8 mouse cellular contexts compared by ENCODE assay signal in the genomic region with DNA sequence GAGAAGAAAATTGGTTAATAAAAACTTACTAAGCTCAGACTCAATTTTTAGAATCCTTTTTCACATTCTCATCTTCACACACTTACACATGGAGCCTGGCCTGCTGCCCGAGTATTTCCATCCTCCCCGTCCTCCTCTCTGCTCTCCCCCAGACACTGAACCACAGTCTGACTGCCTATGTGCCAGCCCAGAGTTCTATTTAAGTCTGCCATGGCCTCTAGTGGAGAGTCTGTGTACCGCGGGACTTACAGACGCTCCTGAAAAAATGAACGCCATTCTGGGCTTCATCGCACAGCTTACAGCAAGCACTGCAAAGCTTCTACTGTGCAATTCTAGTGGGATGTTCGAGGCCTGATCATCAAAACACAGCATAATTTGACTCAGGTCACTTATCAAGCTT. TPM values are rescaled to one million over a fixed set of nuclear protein-coding genes. Genes with fewer than 3 reads are reported as not detected.
A peak's percentile ranks its signal among the peaks of the same experiment; 100 is the strongest.
DNase-seq lines count a peak whose midpoint lies in the region; ATAC-seq and TF ChIP-seq lines count a peak whose summit lies in the region.
"Had no signal": no experiment of that assay in that cellular context is flagged by ENCODE, and none has a peak within 500 bp of the region (broad histone marks: within the 10 kb centered on the region; RNA-seq: fewer than 3 reads in every experiment).

No protein-coding gene starts in this region.

- H3K9me3 ChIP-seq in kidney, embryonic 14.5 days (ENCODE audit: control insufficient read depth, low read length), result no peaks in the 10 kb centered on the region
- no peaks in the 10 kb centered on the region for H3K9me3 ChIP-seq in embryonic facial prominence, embryonic 11.5 days (replicated peaks; ENCODE audit: control insufficient read depth, low read length)
- no peaks in the 10 kb centered on the region for H3K9me3 ChIP-seq in midbrain, postnatal 0 days (ENCODE audit: low read length)
- H3K9me3 ChIP-seq: neural tube, embryonic 12.5 days had no signal

- no peak overlapping the region for H3K4me3 ChIP-seq in kidney, embryonic 14.5 days (ENCODE audit: low read length)
- no peak overlapping the region for H3K4me3 ChIP-seq in embryonic facial prominence, embryonic 11.5 days (ENCODE audit: low read depth, low read length)
- H3K4me3 ChIP-seq in midbrain, postnatal 0 days (ENCODE audit: low read depth, low read length), result no peak overlapping the region
- H3K4me3 ChIP-seq: neural tube, embryonic 12.5 days had no signal

- H3K9ac ChIP-seq in kidney, embryonic 14.5 days (ENCODE audit: low read depth, low read length), result no peak overlapping the region
- H3K9ac ChIP-seq in embryonic facial prominence, embryonic 11.5 days (replicated peaks; ENCODE audit: low read length), result no peak overlapping the region
- H3K9ac ChIP-seq in midbrain, postnatal 0 days (replicated peaks; ENCODE audit: low read length, poor library complexity, severe bottlenecking), result no peak overlapping the region
- H3K9ac ChIP-seq: neural tube, embryonic 12.5 days had no signal

- peak; percentile 76 for TF ChIP-seq CTCF in midbrain, postnatal 0 days (IDR thresholded peaks at IDR 0.05)

- ATAC-seq in kidney, embryonic 14.5 days (ENCODE audit: low FRiP score, low TSS enrichment), result no peak
- ATAC-seq in embryonic facial prominence, embryonic 11.5 days (replicated peaks; ENCODE audit: insufficient number of reproducible peaks, low FRiP score, low TSS enrichment, low read depth), result no peak
- peak; percentile 82; the same call in 1 of the 2 replicates for ATAC-seq in midbrain, postnatal 0 days (ENCODE audit: low FRiP score)

- H3K4me2 ChIP-seq in kidney, embryonic 14.5 days (replicated peaks; ENCODE audit: low read depth, low read length), result no peak overlapping the region
- H3K4me2 ChIP-seq in embryonic facial prominence, embryonic 11.5 days (ENCODE audit: low read depth, low read length), result no peak overlapping the region
- no peak overlapping the region for H3K4me2 ChIP-seq in midbrain, postnatal 0 days (ENCODE audit: low read depth, low read length, poor library complexity, severe bottlenecking)
- H3K4me2 ChIP-seq: neural tube, embryonic 12.5 days had no signal

- no peaks in the 10 kb centered on the region for H3K27me3 ChIP-seq in kidney, embryonic 14.5 days (ENCODE audit: control insufficient read depth, insufficient read depth, low read length)
- H3K27me3 ChIP-seq in embryonic facial prominence, embryonic 11.5 days (ENCODE audit: control insufficient read depth, insufficient read depth, low read length), result no peaks in the 10 kb centered on the region
- no peaks in the 10 kb centered on the region for H3K27me3 ChIP-seq in midbrain, postnatal 0 days (ENCODE audit: insufficient read depth, low read length)
- H3K27me3 ChIP-seq: neural tube, embryonic 12.5 days had no signal

- peak; percentile 15 for DNase-seq in kidney, postnatal 10 days
- peak; percentile 50 for DNase-seq in Muller cell, postnatal 12 days (ENCODE audit: inconsistent ontology term)
- peak; percentile 51 for DNase-seq in embryonic facial prominence, embryonic 11.5 days (ENCODE audit: low spot score)
- peak; percentile 75 for DNase-seq in midbrain, postnatal 0 days (ENCODE audit: low spot score)
- no peak for DNase-seq in urinary bladder, postnatal 14 days (ENCODE audit: low spot score)
- no peak for DNase-seq in liver

- H3K27ac ChIP-seq in kidney, embryonic 14.5 days (ENCODE audit: low read depth, low read length), result no peak overlapping the region
- no peak overlapping the region for H3K27ac ChIP-seq in embryonic facial prominence, embryonic 11.5 days (replicated peaks; ENCODE audit: low read depth, low read length)
- no peak overlapping the region for H3K27ac ChIP-seq in midbrain, postnatal 0 days (ENCODE audit: low read depth, low read length)
- H3K27ac ChIP-seq: neural tube, embryonic 12.5 days had no signal

- H3K4me1 ChIP-seq in kidney, embryonic 14.5 days (ENCODE audit: control insufficient read depth, insufficient read depth, low read length), result no peaks in the 10 kb centered on the region
- H3K4me1 ChIP-seq in embryonic facial prominence, embryonic 11.5 days (ENCODE audit: control insufficient read depth, insufficient read depth, low read length), result no peaks in the 10 kb centered on the region
- no peaks in the 10 kb centered on the region for H3K4me1 ChIP-seq in midbrain, postnatal 0 days (ENCODE audit: insufficient read depth, low read length)
- H3K4me1 ChIP-seq: neural tube, embryonic 12.5 days had no signal

- peaks cover 15% of the 10 kb centered on the region for H3K36me3 ChIP-seq in kidney, embryonic 14.5 days (ENCODE audit: control insufficient read depth, insufficient read depth, low read length)
- no peaks in the 10 kb centered on the region; the same call in none of the 2 replicates for H3K36me3 ChIP-seq in embryonic facial prominence, embryonic 11.5 days (replicated peaks; ENCODE audit: control insufficient read depth, insufficient read depth, low read depth, low read length)
- peaks cover 16% of the 10 kb centered on the region for H3K36me3 ChIP-seq in midbrain, postnatal 0 days (ENCODE audit: insufficient read depth, low read length)

- 59% methylated on average over 8 of the region's 8 CpGs for WGBS in kidney, embryonic 14.5 days
- WGBS in embryonic facial prominence, embryonic 11.5 days, result 51% methylated on average over 8 of the region's 8 CpGs
- whole genome bisulfite sequencing in midbrain, postnatal 0 days, result 40% methylated on average over 8 of the region's 8 CpGs

RNA-seq across cellular contexts. Expression of gene Crygs, which starts 9.4 kb away (rescaled TPM):
- 0.26 TPM in 1 of 2 replicates, not detected in the other for polyA plus RNA-seq in kidney, embryonic 14.5 days (2014; fragmentation: Nextera tagmentation; extraction: Ambion mirVana)
- polyA plus RNA-seq in embryonic facial prominence, embryonic 11.5 days (2014; fragmentation: Nextera tagmentation; extraction: Ambion mirVana), result 0.25 and 1.2 TPM in 2 replicates
- not detected in 2 replicates for total RNA-seq in midbrain, postnatal 0 days (2014; rRNA removed)
- polyA plus RNA-seq in midbrain, postnatal 0 days (2015; fragmentation: Nextera tagmentation; extraction: Ambion mirVana), result 0.45 TPM in 1 of 2 replicates, not detected in the other
- polyA plus RNA-seq: neural tube, embryonic 12.5 days had no signal

RNA-seq across cellular contexts. Expression of gene Tbccd1, which starts 36.7 kb away (rescaled TPM):
- polyA plus RNA-seq in kidney, embryonic 14.5 days (2014; fragmentation: Nextera tagmentation; extraction: Ambion mirVana), result 25.3 and 36.0 TPM in 2 replicates
- 37.9 and 40.6 TPM in 2 replicates for polyA plus RNA-seq in embryonic facial prominence, embryonic 11.5 days (2014; fragmentation: Nextera tagmentation; extraction: Ambion mirVana)
- total RNA-seq in midbrain, postnatal 0 days (2014; rRNA removed), result 16.2 and 19.1 TPM in 2 replicates
- polyA plus RNA-seq in midbrain, postnatal 0 days (2015; fragmentation: Nextera tagmentation; extraction: Ambion mirVana), result 14.5 and 15.9 TPM in 2 replicates

RNA-seq across cellular contexts. Expression of gene Dnajb11, which starts 36.9 kb away (rescaled TPM):
- polyA plus RNA-seq in kidney, embryonic 14.5 days (2014; fragmentation: Nextera tagmentation; extraction: Ambion mirVana), result 73.6 and 112 TPM in 2 replicates
- 111 and 115 TPM in 2 replicates for polyA plus RNA-seq in embryonic facial prominence, embryonic 11.5 days (2014; fragmentation: Nextera tagmentation; extraction: Ambion mirVana)
- 58.7 and 63.0 TPM in 2 replicates for total RNA-seq in midbrain, postnatal 0 days (2014; rRNA removed)
- 88.4 and 89.9 TPM in 2 replicates for polyA plus RNA-seq in midbrain, postnatal 0 days (2015; fragmentation: Nextera tagmentation; extraction: Ambion mirVana)

Comparison
In these comparisons a context has a peak if more than half of its experiments do, and no peak if none do; other contexts are left out.
1. DNase-seq: peak in kidney, postnatal 10 days (single experiment), Muller cell, postnatal 12 days (single experiment), embryonic facial prominence, embryonic 11.5 days (single experiment) and midbrain, postnatal 0 days (single experiment); none in urinary bladder, postnatal 14 days (single experiment) and liver (single experiment).